Mouse (Mus musculus) spleen, adult 2 months (tissue): ENCODE results near the gene Ccdc142.
A peak's percentile ranks its signal among the peaks of the same experiment; 100 is the strongest.

ENCODE experiments used
- CTCF ChIP-seq: fragments of 200-500 bp; IDR thresholded peaks from 2 replicates; pipeline ENCODE4 v1.5.1; 2011; ENCODE audit warnings: mild to moderate bottlenecking, inconsistent platforms; ENCODE audit not compliant: insufficient read depth, insufficient read length, insufficient replicate concordance; ENCODE audit errors: extremely low read depth
- POLR2A ChIP-seq: fragments of 200-500 bp; IDR thresholded peaks from 2 replicates; pipeline ENCODE4 v1.6.1; 2011; ENCODE audit warnings: low read depth, low read length, inconsistent platforms

- TF ChIP-seq CTCF (peak; percentile 67), POLR2A (0 out of 2 replicates have a peak, but pooled peaks have one; percentile 3)
Measured at GRCm38 (mm10) chr6:83078324-83078858, 23.0 kb upstream of the Ccdc142 start.
